Mouse (Mus musculus) macrophage (primary cell): Measurements from ENCODE around the gene Wdr25. TPM values are rescaled to one million over a fixed set of nuclear protein-coding genes. Genes with fewer than 3 reads are reported as not detected.

Source experiments
- H3K27ac ChIP-seq: fragments of 350-480 bp; formaldehyde crosslinking; 2 replicates; pipeline ENCODE4 v1.9.0; 2021
- H3K36me3 ChIP-seq: fragments of 350-480 bp; formaldehyde crosslinking; 2 replicates; pipeline ENCODE4 v1.9.0; 2021; ENCODE audit errors: inconsistent target
- H3K4me3 ChIP-seq: fragments of 350-480 bp; formaldehyde crosslinking; 2 replicates; pipeline ENCODE4 v1.9.0; 2021; ENCODE audit errors: inconsistent target
- H3K79me2 ChIP-seq: fragments of 350-480 bp; formaldehyde crosslinking; 2 replicates; pipeline ENCODE4 v1.9.0; 2021; ENCODE audit errors: inconsistent target
- WGBS: methylation state at CpG from one replicate; pipeline ENCODE4 v1.1.7; 2026; ENCODE audit warnings: inconsistent platforms; ENCODE audit not compliant: missing documents; 5-methylcytosine and 5-hydroxymethylcytosine counted together
- polyA plus RNA-seq: library from polyadenylated mRNA; stranded (reverse); fragments of 250-400 nt; gene quantifications from 3 replicates; pipeline ENCODE4 v1.2.4, GENCODE M21; 2018; ENCODE audit warnings: inconsistent platforms

The Wdr25 gene
- polyA plus RNA-seq, 1 experiment from 2014 or later, result 11.7 TPM

DNA sequence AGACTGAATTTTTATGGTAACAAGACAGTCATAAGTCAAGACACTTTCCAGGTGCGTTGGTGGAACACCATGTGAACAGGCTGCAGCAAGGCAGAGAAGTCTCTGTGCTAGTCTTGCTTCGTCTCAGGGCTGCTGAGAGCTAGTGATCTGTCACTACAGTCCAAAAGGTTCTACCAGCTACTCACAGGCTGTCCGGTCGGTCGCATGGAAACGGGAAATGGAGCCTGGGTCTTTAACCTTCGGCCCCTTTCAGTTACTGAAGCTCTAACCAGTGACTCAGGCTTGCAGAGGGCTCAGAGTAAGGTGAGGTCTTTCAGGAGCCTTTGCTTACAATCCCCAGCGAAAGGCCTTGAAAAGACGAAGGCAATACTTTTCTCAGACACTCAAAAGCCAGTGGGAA is 78.0 kb downstream of the Wdr25 start:
- no peak overlapping the region for H3K27ac ChIP-seq
- H3K4me3 ChIP-seq, result no peak overlapping the region
- WGBS, result 96% methylated on average over 9 of the region's 9 CpGs
- H3K36me3 ChIP-seq, result no peaks in the 10 kb centered on the region
- no peaks in the 10 kb centered on the region for H3K79me2 ChIP-seq

DNA sequence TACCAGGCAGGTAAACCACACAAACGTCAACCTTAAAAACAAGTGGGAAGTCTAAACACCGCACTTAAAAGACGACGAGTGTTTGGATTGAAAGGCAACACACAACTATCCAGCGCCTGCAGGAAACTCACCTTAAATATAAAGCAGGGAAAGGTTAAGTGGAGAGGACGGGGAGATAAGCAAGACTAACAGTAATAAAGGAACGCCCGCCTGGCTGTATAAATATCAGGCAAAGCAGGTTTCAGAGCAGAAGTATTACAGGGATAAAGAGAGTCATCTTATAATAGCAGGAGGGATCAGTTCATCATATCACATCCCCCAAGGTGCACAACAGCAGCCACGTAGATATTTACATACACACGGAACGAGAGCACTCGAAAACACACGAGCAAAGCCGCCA is 78.8 kb downstream of the Wdr25 start:
- Histone ChIP-seq H3K27ac (no peak overlapping the region), H3K36me3 (no peaks in the 10 kb centered on the region), H3K79me2 (no peaks in the 10 kb centered on the region), H3K4me3 (no peak overlapping the region)
- 94% methylated on average over 10 of the region's 14 CpGs for WGBS

GRCm38 (mm10) chr12:108979977-108980376 is 86.5 kb downstream of the Wdr25 start:
- no peak overlapping the region for H3K4me3 ChIP-seq
- 77% methylated on average over 10 of the region's 10 CpGs for WGBS

DNA sequence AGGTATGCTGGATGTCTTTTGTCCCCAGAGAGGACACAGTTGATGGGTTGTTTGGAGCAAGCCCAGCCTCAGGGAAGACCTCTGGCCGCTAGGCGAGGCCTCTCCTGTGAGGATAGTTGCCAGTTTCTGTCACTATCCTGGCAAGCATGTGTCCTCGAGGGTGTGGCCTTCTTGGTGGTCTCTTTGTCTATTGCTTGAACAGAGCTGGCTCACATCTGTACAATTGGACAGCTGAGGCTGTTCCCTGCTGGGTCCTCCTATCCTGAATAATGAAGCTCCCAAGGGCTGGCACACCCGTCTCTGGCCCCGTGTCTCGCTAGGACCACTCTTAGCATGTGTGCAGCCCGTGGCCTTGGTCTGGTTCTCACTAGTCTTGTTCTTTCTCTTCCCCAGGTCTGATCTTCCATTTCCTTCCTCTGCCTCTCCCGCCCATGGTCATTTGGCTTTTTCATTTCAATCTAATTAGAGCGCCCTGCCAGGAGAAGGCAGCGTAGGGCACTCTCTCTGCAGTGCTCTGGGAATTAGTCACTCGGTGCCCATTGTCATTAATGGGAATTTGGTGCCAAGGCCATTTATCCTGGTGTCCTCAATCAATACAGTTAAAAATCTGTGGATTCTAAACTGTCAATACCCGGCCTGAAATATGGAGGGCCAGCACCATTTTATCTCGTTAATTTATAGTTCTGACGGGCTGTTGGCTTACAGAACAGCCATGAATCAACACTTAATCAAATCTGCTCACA is 88.7 kb downstream of the Wdr25 start:
- no peak overlapping the region for H3K27ac ChIP-seq
- no peaks in the 10 kb centered on the region for H3K79me2 ChIP-seq
- 94% methylated on average over 14 of the region's 14 CpGs for WGBS
- no peaks in the 10 kb centered on the region for H3K36me3 ChIP-seq
- no peak overlapping the region for H3K4me3 ChIP-seq

More at GRCm38 (mm10) chr12:108979977-108980376, 86.5 kb downstream of the Wdr25 start:
- no peaks in the 10 kb centered on the region for H3K79me2 ChIP-seq
- no peaks in the 10 kb centered on the region for H3K36me3 ChIP-seq
- no peak overlapping the region for H3K27ac ChIP-seq

- H3K79me2 ChIP-seq, result no peaks in the 10 kb centered on the region
- H3K27ac ChIP-seq, result no peak overlapping the region
- no peaks in the 10 kb centered on the region for H3K36me3 ChIP-seq
- H3K4me3 ChIP-seq, result no peak overlapping the region
- 96% methylated on average over 6 of the region's 6 CpGs for WGBS
Observed at GRCm38 (mm10) chr12:108982684-108982960, 89.2 kb downstream of the Wdr25 start.

DNA sequence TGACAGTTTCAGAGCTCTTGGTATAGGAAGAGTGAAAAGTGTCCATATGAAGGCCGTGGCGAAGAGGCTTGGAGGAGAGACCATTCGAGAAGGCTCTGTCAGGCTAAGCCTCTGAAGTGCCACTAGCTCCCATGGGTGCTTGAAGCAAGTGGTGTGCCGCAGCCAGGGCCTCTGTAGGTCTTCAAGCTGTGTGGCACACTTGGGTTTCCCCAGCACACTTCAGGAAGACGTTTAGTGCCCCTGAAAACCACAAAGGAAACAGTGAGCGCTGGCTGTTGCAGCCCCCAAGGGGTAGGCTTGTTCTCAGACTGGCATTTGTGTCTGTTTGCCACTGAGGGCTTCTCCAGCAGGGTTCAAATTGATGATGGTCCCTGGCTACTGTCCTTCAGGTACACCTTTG is 90.1 kb downstream of the Wdr25 start:
- Histone ChIP-seq H3K36me3 (no peaks in the 10 kb centered on the region), H3K27ac (no peak overlapping the region), H3K79me2 (no peaks in the 10 kb centered on the region), H3K4me3 (no peak overlapping the region)
- WGBS, result 34% methylated on average over 6 of the region's 6 CpGs

- Histone ChIP-seq H3K36me3 (no peaks in the 10 kb centered on the region), H3K79me2 (no peaks in the 10 kb centered on the region), H3K4me3 (no peak overlapping the region), H3K27ac (no peak overlapping the region)
- 97% methylated on average over 7 of the region's 8 CpGs for WGBS
Observed at GRCm38 (mm10) chr12:108984471-108984870, 91.0 kb downstream of the Wdr25 start.

- WGBS, result 86% methylated on average over 6 of the region's 6 CpGs
Observed at GRCm38 (mm10) chr12:108985025-108985424, 91.6 kb downstream of the Wdr25 start.

GRCm38 (mm10) chr12:108987448-108987847 is 94.0 kb downstream of the Wdr25 start:
- Histone ChIP-seq H3K4me3 (no peak overlapping the region), H3K27ac (no peak overlapping the region), H3K79me2 (no peaks in the 10 kb centered on the region), H3K36me3 (no peaks in the 10 kb centered on the region)
- 100% methylated on average over 7 of the region's 9 CpGs for WGBS

More at GRCm38 (mm10) chr12:108985025-108985424, 91.6 kb downstream of the Wdr25 start:
- no peak overlapping the region for H3K27ac ChIP-seq
- H3K79me2 ChIP-seq, result no peaks in the 10 kb centered on the region
- H3K36me3 ChIP-seq, result no peaks in the 10 kb centered on the region
- H3K4me3 ChIP-seq, result no peak overlapping the region

GRCm38 (mm10) chr12:108990425-108990824 is 97.0 kb downstream of the Wdr25 start:
- no peaks in the 10 kb centered on the region for H3K79me2 ChIP-seq
- H3K36me3 ChIP-seq, result no peaks in the 10 kb centered on the region
- WGBS, result 6% methylated on average over 9 of the region's 9 CpGs
- peak overlapping the region; percentile 17; the same call in 1 of the 2 replicates for H3K27ac ChIP-seq
- H3K4me3 ChIP-seq, result no peak overlapping the region

DNA sequence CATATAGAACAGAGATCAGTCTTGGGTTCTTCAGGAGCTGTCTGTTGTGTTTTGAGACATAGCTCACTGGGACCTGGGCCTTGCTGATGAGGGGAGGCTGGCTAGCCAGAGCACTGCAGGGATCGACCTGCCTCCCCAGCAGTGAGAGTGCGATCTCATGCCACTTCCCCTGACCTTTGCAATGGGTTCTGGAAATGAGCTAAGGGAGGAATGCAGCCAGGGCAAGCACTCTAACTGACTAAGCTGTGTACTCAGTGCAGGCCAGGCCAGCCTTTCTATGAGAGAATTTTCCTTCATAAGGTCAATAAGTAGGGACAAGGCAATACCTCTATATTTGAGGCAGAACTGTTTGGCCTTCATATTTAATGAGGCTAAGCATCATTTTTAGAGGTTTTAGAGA is 99.6 kb downstream of the Wdr25 start:
- WGBS, result 91% methylated on average over 2 of the region's 2 CpGs
- no peaks in the 10 kb centered on the region for H3K79me2 ChIP-seq
- no peak overlapping the region for H3K27ac ChIP-seq
- no peak overlapping the region for H3K4me3 ChIP-seq
- no peaks in the 10 kb centered on the region for H3K36me3 ChIP-seq

DNA sequence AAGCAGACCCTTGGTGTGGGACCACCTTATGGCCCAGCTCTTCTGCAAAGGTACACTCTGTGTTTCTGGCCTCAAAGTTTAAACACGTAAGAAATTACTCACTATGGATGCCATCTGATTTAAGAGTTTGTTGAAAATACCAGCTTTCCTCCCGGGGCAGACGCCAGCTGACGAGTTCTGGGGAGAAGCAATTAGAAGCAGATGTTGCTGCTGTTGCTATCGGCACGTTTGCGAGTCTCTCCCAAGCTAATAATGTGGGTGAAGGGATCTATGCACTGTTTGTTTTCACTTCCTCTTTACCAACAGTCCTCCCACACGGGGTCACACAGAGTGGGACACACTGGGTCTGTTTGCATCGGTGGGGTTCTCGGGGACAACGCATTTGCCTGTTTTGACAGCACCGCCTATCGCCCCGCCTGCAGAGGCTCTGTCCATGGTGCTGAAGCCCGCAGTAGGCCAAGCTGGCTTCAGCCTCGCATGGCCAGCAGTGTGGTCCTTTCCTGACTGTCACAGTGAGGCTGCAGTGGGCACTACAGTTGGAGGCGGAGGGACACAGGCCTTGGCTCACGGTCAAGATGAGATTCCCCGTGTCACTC is 101.1 kb downstream of the Wdr25 start:
- no peaks in the 10 kb centered on the region for H3K79me2 ChIP-seq
- 11% methylated on average over 19 of the region's 19 CpGs for WGBS
- no peaks in the 10 kb centered on the region for H3K36me3 ChIP-seq
- H3K27ac ChIP-seq, result no peak overlapping the region
- no peak overlapping the region for H3K4me3 ChIP-seq

DNA sequence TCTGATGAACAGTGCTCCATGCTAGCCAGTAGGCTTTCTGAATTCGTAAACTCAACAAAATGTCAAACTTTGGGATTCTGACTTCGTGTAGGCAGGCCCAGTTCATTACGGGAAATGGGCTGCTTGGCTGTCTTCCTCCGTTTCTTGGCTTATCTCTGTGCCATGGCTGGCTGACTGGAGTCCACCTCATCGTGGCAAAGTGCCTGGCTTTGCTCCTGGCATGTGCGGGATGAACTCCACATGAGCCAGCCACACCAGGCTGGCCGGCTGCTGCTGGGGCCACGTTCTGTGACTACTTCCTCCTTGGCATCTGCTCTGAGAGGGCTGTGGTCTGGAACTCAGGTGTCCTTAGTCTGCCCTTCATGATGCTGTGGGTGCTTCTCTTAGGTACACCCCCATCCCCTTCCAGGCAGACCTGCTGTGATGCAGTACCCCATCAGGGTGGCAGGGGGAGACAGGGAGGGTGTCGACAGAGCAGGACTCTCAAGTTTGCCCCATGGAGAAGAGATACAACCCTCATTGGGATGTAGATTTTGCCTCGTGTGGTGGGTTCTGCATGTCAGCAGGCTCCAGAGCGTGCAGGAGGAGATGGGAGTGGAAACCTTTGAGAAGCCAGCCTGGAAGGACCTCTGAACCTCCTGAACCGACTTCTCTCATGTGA is 102.7 kb downstream of the Wdr25 start:
- H3K4me3 ChIP-seq, result no peak overlapping the region
- no peak overlapping the region for H3K27ac ChIP-seq
- 87% methylated on average over 12 of the region's 12 CpGs for WGBS
- H3K36me3 ChIP-seq, result no peaks in the 10 kb centered on the region
- H3K79me2 ChIP-seq, result no peaks in the 10 kb centered on the region

- Histone ChIP-seq H3K4me3 (no peak overlapping the region), H3K27ac (no peak overlapping the region), H3K36me3 (no peaks in the 10 kb centered on the region), H3K79me2 (no peaks in the 10 kb centered on the region)
- WGBS, result 98% methylated on average over 8 of the region's 8 CpGs
Observed at GRCm38 (mm10) chr12:108997249-108997648, 103.8 kb downstream of the Wdr25 start.

GRCm38 (mm10) chr12:109002978-109003377 is 109.5 kb downstream of the Wdr25 start:
- WGBS, result 95% methylated on average over 5 of the region's 7 CpGs

More at GRCm38 (mm10) chr12:109002978-109003377, 109.5 kb downstream of the Wdr25 start:
- Histone ChIP-seq H3K27ac (no peak overlapping the region), H3K36me3 (no peaks in the 10 kb centered on the region), H3K4me3 (no peak overlapping the region), H3K79me2 (no peaks in the 10 kb centered on the region)
